Mouse (Mus musculus) hindbrain, embryonic 15.5 days (tissue): Measurements from ENCODE around the gene Hspa4. TPM values are rescaled to one million over a fixed set of nuclear protein-coding genes. Genes with fewer than 3 reads are reported as not detected.
"Not testable (repeated sequence)": the region's sequence is repeated elsewhere in the genome, so short reads cannot be mapped to it uniquely, and the experiment has no call there.

Experiments used
- ATAC-seq: fragments of 200-750 bp; cut with Nextera tagmentation; 2 replicates; pipeline ENCODE4 v1.8.0; 2017; ENCODE audit warnings: low read depth, moderate number of reproducible peaks, moderate TSS enrichment; ENCODE audit not compliant: low FRiP score
- H3K27ac ChIP-seq: fragments of 300-500 bp; sonication (generic); replicated peaks from 2 replicates; pipeline ENCODE4 v1.5.1; 2015; ENCODE audit warnings: mild to moderate bottlenecking, inconsistent platforms
- H3K27me3 ChIP-seq: fragments of 300-500 bp; sonication (generic); 2 replicates; pipeline ENCODE4 v1.6.1; 2015; ENCODE audit warnings: control low read depth, inconsistent platforms
- H3K36me3 ChIP-seq: fragments of 300-500 bp; sonication (generic); 2 replicates; pipeline ENCODE4 v1.6.1; 2015; ENCODE audit warnings: control low read depth, inconsistent platforms
- H3K4me1 ChIP-seq: fragments of 300-500 bp; sonication (generic); replicated peaks from 2 replicates; pipeline ENCODE4 v1.6.1; 2015; ENCODE audit warnings: control low read depth, inconsistent platforms
- H3K4me2 ChIP-seq: fragments of 300-500 bp; sonication (generic); 2 replicates; pipeline ENCODE4 v1.6.1; 2015; ENCODE audit warnings: moderate library complexity, mild to moderate bottlenecking, inconsistent platforms
- H3K4me3 ChIP-seq: fragments of 300-500 bp; sonication (generic); 2 replicates; pipeline ENCODE4 v1.5.1; 2015; ENCODE audit warnings: mild to moderate bottlenecking, inconsistent platforms
- H3K9ac ChIP-seq: fragments of 300-500 bp; sonication (generic); 2 replicates; pipeline ENCODE4 v1.6.1; 2015; ENCODE audit warnings: inconsistent platforms
- H3K9me3 ChIP-seq: fragments of 300-500 bp; sonication (generic); 2 replicates; pipeline ENCODE4 v1.6.1; 2016; ENCODE audit warnings: control low read depth, inconsistent platforms
- WGBS: fragments of 180-500 bp; shearing (Covaris S2); methylation state at CpG from one replicate; pipeline ENCODE4 v1.1.7; 2015; 5-methylcytosine and 5-hydroxymethylcytosine counted together
- polyA plus RNA-seq: library from polyadenylated mRNA; unstranded; fragments of >200 nt; fragmentation: Nextera tagmentation; extraction: Ambion mirVana; gene quantifications from 2 replicates; pipeline ENCODE4 v1.2.1, GENCODE M21; 2015

Hspa4 gene
- polyA plus RNA-seq, 1 experiment from 2014 or later, result 45.3 TPM

GRCm38 (mm10) chr11:53324512-53324968 is 24.3 kb upstream of the Hspa4 start, which contains the start of gene Zcchc10:
Gene Zcchc10, plus strand, starts transcription at chr11:53324679.
- Histone ChIP-seq H3K9me3 (no peaks in the 10 kb centered on the region), H3K4me1 (peaks cover 12% of the 10 kb centered on the region), H3K27ac (peak within 1 kb of the TSS; percentile 65), H3K27me3 (no peaks in the 10 kb centered on the region), H3K4me3 (peak within 1 kb of the TSS; percentile 68), H3K36me3 (peaks cover 14% of the 10 kb centered on the region), H3K9ac (peak within 1 kb of the TSS; percentile 70), H3K4me2 (peak within 1 kb of the TSS; percentile 75)
- peak; percentile 97 for ATAC-seq
- WGBS, result under 1% methylated on average over 21 of the region's 21 CpGs

GRCm38 (mm10) chr11:53319867-53320266 is 19.6 kb upstream of the Hspa4 start:
- not testable (repeated sequence) for H3K9me3 ChIP-seq, H3K4me3 ChIP-seq, H3K4me1 ChIP-seq, H3K4me2 ChIP-seq, H3K27ac ChIP-seq, H3K9ac ChIP-seq, ATAC-seq, H3K36me3 ChIP-seq, H3K27me3 ChIP-seq
- WGBS, result 92% methylated on average over 13 of the region's 13 CpGs

- H3K27ac ChIP-seq, H3K4me3 ChIP-seq, H3K9ac ChIP-seq, H3K9me3 ChIP-seq, H3K4me1 ChIP-seq, H3K36me3 ChIP-seq, H3K4me2 ChIP-seq, H3K27me3 ChIP-seq, ATAC-seq: not testable (repeated sequence)
- WGBS, result 76% methylated on average over 3 of the region's 3 CpGs
Measured at GRCm38 (mm10) chr11:53318568-53318967, 18.3 kb upstream of the Hspa4 start.

GRCm38 (mm10) chr11:53318041-53318440 is 17.8 kb upstream of the Hspa4 start:
- WGBS, result 83% methylated on average over 7 of the region's 7 CpGs
- Histone ChIP-seq H3K4me1 (no peaks in the 10 kb centered on the region), H3K9ac (no peak overlapping the region), H3K4me3 (no peak overlapping the region), H3K27me3 (no peaks in the 10 kb centered on the region), H3K4me2 (no peak overlapping the region), H3K36me3 (no peaks in the 10 kb centered on the region), H3K9me3 (no peaks in the 10 kb centered on the region), H3K27ac (no peak overlapping the region)
- ATAC-seq, result no peak

GRCm38 (mm10) chr11:53316996-53317395 is 16.7 kb upstream of the Hspa4 start:
- no peaks in the 10 kb centered on the region for H3K27me3 ChIP-seq
- H3K9ac ChIP-seq, result no peak overlapping the region
- no peaks in the 10 kb centered on the region for H3K4me1 ChIP-seq
- no peak overlapping the region for H3K4me3 ChIP-seq
- 60% methylated on average over 6 of the region's 6 CpGs for WGBS
- H3K4me2 ChIP-seq, result no peak overlapping the region
- H3K36me3 ChIP-seq, result no peaks in the 10 kb centered on the region
- H3K27ac ChIP-seq, result no peak overlapping the region
- H3K9me3 ChIP-seq, result no peaks in the 10 kb centered on the region
- no peak for ATAC-seq

GRCm38 (mm10) chr11:53314770-53315173 is 14.5 kb upstream of the Hspa4 start:
- no peaks in the 10 kb centered on the region for H3K4me1 ChIP-seq
- no peak overlapping the region for H3K4me2 ChIP-seq
- no peaks in the 10 kb centered on the region for H3K36me3 ChIP-seq
- no peak overlapping the region for H3K9ac ChIP-seq
- no peak for ATAC-seq
- H3K9me3 ChIP-seq, result no peaks in the 10 kb centered on the region
- H3K4me3 ChIP-seq, result no peak overlapping the region
- no peaks in the 10 kb centered on the region for H3K27me3 ChIP-seq
- no peak overlapping the region for H3K27ac ChIP-seq
- WGBS, result 70% methylated on average over 1 of the region's 1 CpGs

GRCm38 (mm10) chr11:53312823-53313222 is 12.6 kb upstream of the Hspa4 start:
- H3K9ac ChIP-seq, ATAC-seq, H3K4me3 ChIP-seq, H3K4me2 ChIP-seq, H3K36me3 ChIP-seq, H3K27me3 ChIP-seq, H3K4me1 ChIP-seq, H3K9me3 ChIP-seq, H3K27ac ChIP-seq: not testable (repeated sequence)
- WGBS, result 80% methylated on average over 1 of the region's 1 CpGs

GRCm38 (mm10) chr11:53311385-53311784 is 11.1 kb upstream of the Hspa4 start:
- 57% methylated on average over 1 of the region's 1 CpGs for WGBS
- Histone ChIP-seq H3K9ac (no peak overlapping the region), H3K27me3 (no peaks in the 10 kb centered on the region), H3K4me2 (no peak overlapping the region), H3K4me1 (no peaks in the 10 kb centered on the region), H3K9me3 (no peaks in the 10 kb centered on the region), H3K27ac (no peak overlapping the region), H3K4me3 (no peak overlapping the region), H3K36me3 (no peaks in the 10 kb centered on the region)
- ATAC-seq, result no peak

- ATAC-seq, result no peak
- no peak overlapping the region for H3K4me3 ChIP-seq
- no peaks in the 10 kb centered on the region for H3K27me3 ChIP-seq
- no peaks in the 10 kb centered on the region for H3K4me1 ChIP-seq
- H3K36me3 ChIP-seq, result no peaks in the 10 kb centered on the region
- H3K9ac ChIP-seq, result no peak overlapping the region
- no peak overlapping the region for H3K27ac ChIP-seq
- H3K4me2 ChIP-seq, result no peak overlapping the region
- H3K9me3 ChIP-seq, result no peaks in the 10 kb centered on the region
- 66% methylated on average over 2 of the region's 2 CpGs for WGBS
Measured at GRCm38 (mm10) chr11:53308884-53309310, 8.6 kb upstream of the Hspa4 start.

GRCm38 (mm10) chr11:53308251-53308864 is 8.1 kb upstream of the Hspa4 start:
- H3K27me3 ChIP-seq, result no peaks in the 10 kb centered on the region
- no peaks in the 10 kb centered on the region for H3K36me3 ChIP-seq
- no peak for ATAC-seq
- no peaks in the 10 kb centered on the region for H3K4me1 ChIP-seq
- no peak overlapping the region for H3K9ac ChIP-seq
- H3K27ac ChIP-seq, result no peak overlapping the region
- no peak overlapping the region for H3K4me3 ChIP-seq
- H3K9me3 ChIP-seq, result no peaks in the 10 kb centered on the region
- H3K4me2 ChIP-seq, result no peak overlapping the region

- Histone ChIP-seq H3K27me3 (no peaks in the 10 kb centered on the region), H3K9ac (no peak overlapping the region), H3K4me1 (no peaks in the 10 kb centered on the region), H3K4me2 (no peak overlapping the region), H3K9me3 (no peaks in the 10 kb centered on the region), H3K27ac (no peak overlapping the region), H3K36me3 (no peaks in the 10 kb centered on the region), H3K4me3 (no peak overlapping the region)
- WGBS, result 76% methylated on average over 10 of the region's 10 CpGs
- no peak for ATAC-seq
Measured at GRCm38 (mm10) chr11:53307558-53308065, 7.4 kb upstream of the Hspa4 start.

GRCm38 (mm10) chr11:53306965-53307364 is 6.7 kb upstream of the Hspa4 start:
- WGBS, result 89% methylated on average over 2 of the region's 2 CpGs
- no peak for ATAC-seq
- H3K9ac ChIP-seq, result no peak overlapping the region

More at GRCm38 (mm10) chr11:53306965-53307364, 6.7 kb upstream of the Hspa4 start:
- Histone ChIP-seq H3K36me3 (no peaks in the 10 kb centered on the region), H3K27ac (no peak overlapping the region), H3K4me2 (no peak overlapping the region), H3K27me3 (no peaks in the 10 kb centered on the region), H3K4me3 (no peak overlapping the region), H3K9me3 (no peaks in the 10 kb centered on the region), H3K4me1 (no peaks in the 10 kb centered on the region)
